Mouse (Mus musculus): ENCODE measurements at regions not wholly inside any gene's neighbourhood (a gene's known extent, or its start where the extent isn't known, plus 50 kb on each side); places are given as distances from the start of the nearest gene placed in this dataset.

DNA sequence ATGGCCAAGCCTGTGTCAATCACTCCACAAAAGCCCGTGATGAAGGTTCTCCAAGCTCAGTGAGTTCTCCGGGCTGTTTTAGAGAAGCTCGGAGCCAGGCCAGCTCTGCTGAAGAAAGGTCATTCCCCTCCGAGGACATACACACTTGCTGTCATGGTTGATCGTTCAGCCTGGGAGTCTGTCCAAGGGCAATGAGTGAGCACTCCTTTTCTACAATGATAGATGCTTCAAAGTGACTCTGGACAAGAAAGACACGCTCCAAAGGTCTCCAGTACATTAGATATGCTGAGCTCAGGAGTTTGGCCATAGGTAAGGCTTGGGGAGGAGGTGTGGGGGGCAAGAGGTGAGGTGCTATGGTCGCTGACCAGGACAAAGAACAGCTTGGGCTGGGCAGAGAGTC is 66.5 kb upstream of the 1700016C15Rik start:
- Histone ChIP-seq H3K4me1 (no peaks in the 10 kb centered on the region), H3K9me3 (no peaks in the 10 kb centered on the region), H3K9ac (no peak overlapping the region), H3K4me3 (no peak overlapping the region), H3K27ac (no peak overlapping the region), H3K36me3 (replicated peaks) (no peaks in the 10 kb centered on the region), H3K27me3 (replicated peaks) (no peaks in the 10 kb centered on the region), H3K4me2 (no peak overlapping the region)
- 82% methylated on average over 7 of the region's 7 CpGs for WGBS
- no peak for ATAC-seq (replicated peaks)

- Histone ChIP-seq H3K27me3 (replicated peaks) (no peaks in the 10 kb centered on the region), H3K9ac (no peak overlapping the region), H3K4me1 (no peaks in the 10 kb centered on the region), H3K27ac (no peak overlapping the region), H3K36me3 (replicated peaks) (no peaks in the 10 kb centered on the region), H3K4me2 (no peak overlapping the region), H3K4me3 (no peak overlapping the region), H3K9me3 (no peaks in the 10 kb centered on the region)
- 88% methylated on average over 8 of the region's 8 CpGs for WGBS
- ATAC-seq (replicated peaks), result no peak
These were observed 62.4 kb upstream of the 1700016C15Rik start for GRCm38 (mm10) chr1:177667041-177667791.

DNA sequence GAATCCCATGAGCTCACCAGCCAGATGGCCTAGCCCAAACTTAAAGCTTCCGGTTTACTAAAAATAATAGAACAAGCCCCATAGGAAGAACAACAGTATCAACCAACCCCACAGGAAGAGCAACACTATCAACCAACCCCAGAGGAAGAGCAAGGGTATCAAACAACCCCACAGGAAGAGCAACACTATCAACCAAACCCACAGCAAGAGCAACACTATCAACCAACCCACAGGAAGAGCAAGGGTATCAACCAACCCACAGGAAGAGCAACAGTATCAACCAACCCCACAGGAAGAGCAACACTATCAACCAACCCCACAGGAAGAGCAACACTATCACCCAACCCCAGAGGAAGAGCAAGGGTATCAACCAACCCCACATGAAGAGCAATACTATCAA is 59.0 kb upstream of the 1700016C15Rik start:
- no peaks in the 10 kb centered on the region for H3K4me1 ChIP-seq
- ATAC-seq (replicated peaks), result no peak

DNA sequence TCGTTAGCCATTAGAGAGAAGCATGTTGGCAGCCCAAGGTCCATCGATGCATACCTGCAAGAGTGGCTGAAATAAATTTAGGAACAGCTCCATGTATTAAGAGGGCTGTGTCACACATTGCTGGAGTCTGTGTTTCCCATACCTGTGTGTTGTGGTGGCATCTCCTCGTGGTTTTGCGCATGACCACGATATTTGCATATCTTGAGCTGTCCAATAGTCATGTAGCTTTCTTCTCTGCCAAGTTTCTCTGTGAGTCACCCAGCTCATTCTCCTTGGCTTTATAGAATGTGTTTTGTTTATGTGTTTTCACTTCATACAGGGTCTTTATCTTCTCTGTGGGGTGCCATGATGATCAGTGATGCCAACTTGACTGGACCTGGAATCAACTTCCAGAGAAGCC is 53.0 kb upstream of the 1700016C15Rik start:
- Histone ChIP-seq H3K4me1 (no peaks in the 10 kb centered on the region), H3K9ac (no peak overlapping the region), H3K4me3 (no peak overlapping the region), H3K9me3 (no peaks in the 10 kb centered on the region), H3K4me2 (no peak overlapping the region), H3K27ac (no peak overlapping the region), H3K27me3 (replicated peaks) (no peaks in the 10 kb centered on the region), H3K36me3 (replicated peaks) (no peaks in the 10 kb centered on the region)
- 89% methylated on average over 5 of the region's 5 CpGs for WGBS
- no peak for ATAC-seq (replicated peaks)

More for the DNA sequence above, 59.0 kb upstream of the 1700016C15Rik start:
- Histone ChIP-seq H3K27ac (no peak overlapping the region), H3K9me3 (no peaks in the 10 kb centered on the region), H3K9ac (no peak overlapping the region), H3K4me2 (no peak overlapping the region), H3K4me3 (no peak overlapping the region), H3K36me3 (replicated peaks) (no peaks in the 10 kb centered on the region), H3K27me3 (replicated peaks) (no peaks in the 10 kb centered on the region)
- WGBS, result 93% methylated on average over 1 of the region's 1 CpGs

DNA sequence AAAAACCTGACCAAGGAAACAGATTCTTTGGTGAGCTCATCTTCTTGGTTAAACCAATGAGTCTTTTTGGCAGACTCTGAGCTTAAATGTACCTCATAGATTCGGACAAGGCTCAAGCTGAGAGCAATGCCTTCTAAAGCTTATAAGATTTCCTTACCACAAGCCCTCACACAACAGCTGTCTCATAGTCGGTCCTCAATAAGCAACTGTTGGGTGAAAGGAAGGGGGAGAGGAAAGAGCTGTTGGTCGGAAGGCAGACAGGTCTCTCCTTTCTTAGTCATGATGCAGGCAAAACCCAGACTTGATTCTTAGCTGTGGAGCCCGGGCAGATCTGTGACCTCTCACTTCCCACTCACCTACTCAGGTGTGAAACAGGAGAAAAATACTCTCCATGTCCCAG is 50.8 kb upstream of the 1700016C15Rik start:
- Histone ChIP-seq H3K36me3 (replicated peaks) (no peaks in the 10 kb centered on the region), H3K4me3 (no peak overlapping the region), H3K9ac (no peak overlapping the region), H3K4me1 (peaks cover under 1% of the 10 kb centered on the region; the same call in 1 of the 2 replicates), H3K27me3 (replicated peaks) (no peaks in the 10 kb centered on the region), H3K4me2 (no peak overlapping the region), H3K27ac (no peak overlapping the region), H3K9me3 (no peaks in the 10 kb centered on the region)
- no peak for ATAC-seq (replicated peaks)
- 93% methylated on average over 4 of the region's 4 CpGs for WGBS
